Mouse (Mus musculus) lung, embryonic 14.5 days (tissue): ENCODE measurements around the gene Snx20. TPM values are rescaled to one million over a fixed set of nuclear protein-coding genes. Genes with fewer than 3 reads are reported as not detected.

Source experiments
- ATAC-seq: fragments of 200-750 bp; cut with Nextera tagmentation; 2 replicates; pipeline ENCODE4 v1.8.0; 2017; ENCODE audit warnings: mild to moderate bottlenecking, moderate TSS enrichment, moderate library complexity; ENCODE audit not compliant: insufficient read depth
- DNase-seq: peaks from one replicate; pipeline ENCODE4 v3.0.0-alpha.2; 2015
- H3K27ac ChIP-seq: fragments of 300-500 bp; sonication (generic); 2 replicates; pipeline ENCODE4 v1.5.1; 2014; ENCODE audit warnings: low read depth, mild to moderate bottlenecking, moderate library complexity
- H3K27me3 ChIP-seq: fragments of 300-500 bp; sonication (generic); 2 replicates; pipeline ENCODE4 v1.6.1; 2014; ENCODE audit warnings: low read length, control low read depth; ENCODE audit not compliant: insufficient read depth
- H3K36me3 ChIP-seq: fragments of 300-500 bp; sonication (generic); 2 replicates; pipeline ENCODE4 v1.6.1; 2014; ENCODE audit warnings: control low read depth; ENCODE audit not compliant: insufficient read depth
- H3K4me1 ChIP-seq: fragments of 300-500 bp; sonication (generic); 2 replicates; pipeline ENCODE4 v1.6.1; 2014; ENCODE audit warnings: antibody characterized with exemption, control low read depth; ENCODE audit not compliant: insufficient read depth
- H3K4me2 ChIP-seq: fragments of 300-500 bp; sonication (generic); 2 replicates; pipeline ENCODE4 v1.6.1; 2014; ENCODE audit warnings: mild to moderate bottlenecking
- H3K4me3 ChIP-seq: fragments of 300-500 bp; sonication (generic); 2 replicates; pipeline ENCODE4 v1.5.1; 2014; ENCODE audit warnings: low read depth, low read length
- H3K9ac ChIP-seq: fragments of 300-500 bp; sonication (generic); 2 replicates; pipeline ENCODE4 v1.6.1; 2014
- H3K9me3 ChIP-seq: fragments of 300-500 bp; sonication (generic); 2 replicates; pipeline ENCODE4 v1.6.1; 2016; ENCODE audit warnings: low read depth, low read length, control low read depth
- CTCF ChIP-seq: IDR thresholded peaks from 2 replicates; pipeline ENCODE4 v1.5.1; 2016; ENCODE audit warnings: antibody characterized with exemption, low read depth
- WGBS: fragments of 180-500 bp; shearing (Covaris S2); extraction: QIAGEN DNeasy Blood & Tissue Kit; methylation state at CpG from one replicate; pipeline ENCODE4 v1.1.7; 2014; 5-methylcytosine and 5-hydroxymethylcytosine counted together
- polyA plus RNA-seq: library from polyadenylated mRNA; unstranded; fragments of >200 nt; fragmentation: Nextera tagmentation; extraction: Ambion mirVana; gene quantifications from 2 replicates; pipeline ENCODE4 v1.2.1, GENCODE M21; 2014

Snx20 gene
- polyA plus RNA-seq, 1 experiment from 2014 or later, result 2.9 TPM

DNA sequence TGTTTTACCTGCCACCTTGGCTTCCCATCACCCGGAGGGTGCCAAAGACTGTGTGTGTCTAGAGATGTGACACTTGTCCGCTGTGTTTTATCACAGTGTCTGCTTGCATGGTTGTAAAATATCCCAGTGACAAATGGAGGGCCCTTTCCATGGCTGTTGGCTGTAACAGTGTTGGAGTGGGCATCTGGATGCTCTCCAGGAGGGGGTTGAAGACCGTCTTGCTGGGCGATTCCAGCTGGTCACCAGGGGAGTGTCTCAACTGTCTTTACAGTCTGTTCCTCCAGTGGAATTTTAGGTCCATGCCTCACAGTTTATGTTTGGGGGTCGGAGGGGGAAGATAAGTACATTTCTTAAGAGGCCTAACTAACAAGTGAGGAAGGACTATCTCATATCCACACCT is 15.0 kb downstream of the Snx20 start:
- ATAC-seq, result no peak
- TF ChIP-seq CTCF, result no peak

DNA sequence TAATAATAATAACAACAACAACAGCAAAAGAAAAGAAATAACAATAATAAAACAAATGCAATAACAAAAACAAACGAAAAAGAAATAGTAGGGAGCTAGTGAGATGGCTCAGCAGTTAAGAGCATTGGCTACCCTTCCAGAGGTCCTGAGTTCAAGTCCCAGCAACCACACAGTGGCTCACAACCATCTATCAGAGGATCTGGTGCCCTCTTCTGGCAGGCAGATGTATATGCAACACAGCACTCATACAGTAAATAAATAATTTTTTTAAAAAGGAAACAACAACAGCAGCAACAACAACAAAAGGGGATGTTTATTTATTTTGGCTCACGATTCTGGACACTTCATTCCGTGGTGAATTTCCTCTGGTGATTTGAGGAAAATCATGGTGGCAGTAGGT is 16.4 kb downstream of the Snx20 start:
- no peak overlapping the region for H3K9ac ChIP-seq
- H3K27me3 ChIP-seq, result 0 out of 2 replicates have a peak, but pooled peaks cover 3% of the 10 kb centered on the region
- WGBS, result 64% methylated on average over 3 of the region's 3 CpGs
- no peaks in the 10 kb centered on the region for H3K4me1 ChIP-seq
- no peaks in the 10 kb centered on the region for H3K9me3 ChIP-seq
- no peaks in the 10 kb centered on the region for H3K36me3 ChIP-seq
- H3K27ac ChIP-seq, result no peak overlapping the region
- DNase-seq (peak; percentile 14), ATAC-seq (no peak)
- no peak overlapping the region for H3K4me3 ChIP-seq
- H3K4me2 ChIP-seq, result no peak overlapping the region
- TF ChIP-seq CTCF, result peak; percentile 61

More for the DNA sequence above, 15.0 kb downstream of the Snx20 start:
- H3K4me1 ChIP-seq, result no peaks in the 10 kb centered on the region
- no peaks in the 10 kb centered on the region for H3K36me3 ChIP-seq
- 50% methylated on average over 5 of the region's 5 CpGs for WGBS
- H3K27ac ChIP-seq, result no peak overlapping the region
- no peak overlapping the region for H3K4me2 ChIP-seq
- H3K9me3 ChIP-seq, result no peaks in the 10 kb centered on the region
- no peak overlapping the region for H3K4me3 ChIP-seq
- no peak overlapping the region for H3K9ac ChIP-seq
- 0 out of 2 replicates have a peak, but pooled peaks cover 9% of the 10 kb centered on the region for H3K27me3 ChIP-seq
- no peak for DNase-seq

DNA sequence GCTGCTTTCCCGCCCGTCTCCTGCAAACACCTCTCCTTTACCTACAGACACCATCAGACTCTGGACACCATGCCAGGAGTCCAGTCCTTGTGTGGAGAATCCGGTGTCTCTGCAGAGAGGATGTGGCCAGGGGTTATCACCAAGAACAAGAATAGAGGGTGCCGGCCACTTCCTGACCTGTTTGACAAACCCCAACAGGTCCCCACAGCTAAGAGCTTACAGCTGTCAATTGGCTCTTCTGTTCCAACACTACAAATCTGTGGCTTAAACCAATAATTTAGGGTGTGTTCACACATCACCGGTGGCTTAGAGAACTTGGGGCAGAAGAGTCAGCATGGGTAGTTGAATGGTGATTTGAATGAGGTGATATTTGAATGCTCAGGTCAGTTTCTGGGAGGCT is 17.3 kb downstream of the Snx20 start:
- TF ChIP-seq CTCF, result no peak
- ATAC-seq, result no peak
- H3K9ac ChIP-seq, result no peak overlapping the region
- H3K4me2 ChIP-seq, result no peak overlapping the region
- H3K4me1 ChIP-seq, result no peaks in the 10 kb centered on the region
- 36% methylated on average over 5 of the region's 5 CpGs for WGBS
- no peak overlapping the region for H3K4me3 ChIP-seq
- 0 out of 2 replicates have a peak, but pooled peaks cover 3% of the 10 kb centered on the region for H3K27me3 ChIP-seq
- H3K9me3 ChIP-seq, result no peaks in the 10 kb centered on the region
- no peak for DNase-seq
- no peak overlapping the region for H3K27ac ChIP-seq
- H3K36me3 ChIP-seq, result no peaks in the 10 kb centered on the region

DNA sequence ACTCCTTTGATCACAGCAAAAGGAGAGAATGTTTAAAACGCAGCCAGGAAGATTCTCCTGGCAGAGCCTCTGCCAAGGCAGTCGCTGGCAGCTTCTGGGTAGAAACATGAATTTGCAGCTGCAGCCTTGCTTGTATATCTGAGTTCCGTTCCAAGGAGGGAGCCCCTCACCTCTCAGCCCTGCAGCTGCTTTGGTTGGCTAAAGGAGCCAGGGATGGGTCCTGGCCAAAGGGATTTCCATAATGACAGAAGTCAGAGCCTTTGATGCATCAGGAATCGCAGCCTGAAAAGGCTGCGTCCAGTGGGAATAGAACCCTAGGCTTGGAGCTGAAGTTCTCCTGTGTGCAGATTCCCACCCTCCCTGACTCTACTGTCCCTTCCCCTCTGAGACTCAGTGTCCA is 20.9 kb downstream of the Snx20 start:
- ATAC-seq (no peak), DNase-seq (peak; percentile 20)
- H3K27me3 ChIP-seq, result no peaks in the 10 kb centered on the region
- no peaks in the 10 kb centered on the region for H3K36me3 ChIP-seq
- no peak overlapping the region for H3K27ac ChIP-seq
- H3K4me3 ChIP-seq, result no peak overlapping the region
- no peaks in the 10 kb centered on the region for H3K9me3 ChIP-seq
- no peak overlapping the region for H3K4me2 ChIP-seq
- no peak overlapping the region for H3K9ac ChIP-seq
- 44% methylated on average over 5 of the region's 5 CpGs for WGBS
- no peak for TF ChIP-seq CTCF
- H3K4me1 ChIP-seq, result no peaks in the 10 kb centered on the region

DNA sequence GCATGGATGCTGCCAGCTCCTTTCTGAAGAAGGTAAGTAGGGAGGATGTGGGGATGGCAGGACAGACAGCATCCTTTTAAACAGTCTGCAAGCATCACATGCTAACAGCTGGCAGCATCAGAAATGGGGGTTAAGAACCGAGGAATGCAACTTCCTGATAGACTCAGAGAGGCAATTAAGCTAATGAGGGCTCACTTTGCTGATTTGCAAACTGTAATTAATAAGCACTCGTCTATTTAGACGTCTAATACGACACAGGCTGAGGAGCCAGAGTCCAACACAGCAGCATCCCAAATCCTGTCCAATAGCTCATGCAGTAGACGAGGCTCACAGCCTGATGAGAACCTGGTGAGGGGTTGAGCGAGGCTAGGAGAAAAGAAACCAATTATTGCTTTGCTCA is 25.7 kb downstream of the Snx20 start:
- no peak overlapping the region for H3K4me2 ChIP-seq
- no peak overlapping the region for H3K4me3 ChIP-seq
- peaks cover 5% of the 10 kb centered on the region for H3K4me1 ChIP-seq
- DNase-seq (no peak), ATAC-seq (no peak)
- 66% methylated on average over 6 of the region's 6 CpGs for WGBS
- no peaks in the 10 kb centered on the region for H3K27me3 ChIP-seq
- H3K27ac ChIP-seq, result no peak overlapping the region
- H3K9me3 ChIP-seq, result no peaks in the 10 kb centered on the region
- H3K36me3 ChIP-seq, result no peaks in the 10 kb centered on the region
- TF ChIP-seq CTCF, result no peak
- no peak overlapping the region for H3K9ac ChIP-seq

DNA sequence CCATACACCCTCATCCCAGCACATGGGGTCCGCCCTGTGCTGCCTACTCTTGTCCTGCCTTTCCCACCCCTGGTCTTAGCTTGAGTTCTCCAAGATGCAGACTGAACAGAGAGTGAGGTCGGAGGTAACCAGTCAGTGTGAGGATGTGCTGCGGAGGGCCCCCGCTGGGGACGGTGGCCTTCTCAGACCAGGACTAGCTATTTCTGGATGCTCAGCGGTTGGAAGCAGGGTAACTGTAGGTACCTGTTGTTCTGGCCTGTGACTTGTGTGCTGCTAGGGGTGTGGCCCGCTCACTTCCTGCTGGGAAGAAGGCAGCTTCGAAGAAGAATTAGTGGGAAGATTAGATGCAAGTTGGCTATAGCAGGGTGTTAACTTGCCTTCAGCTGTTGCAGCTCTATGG is 26.9 kb downstream of the Snx20 start:
- DNase-seq (no peak), ATAC-seq (no peak)
- no peak for TF ChIP-seq CTCF
- Histone ChIP-seq H3K27me3 (no peaks in the 10 kb centered on the region), H3K4me2 (no peak overlapping the region), H3K4me1 (peaks cover 12% of the 10 kb centered on the region), H3K27ac (no peak overlapping the region), H3K9ac (no peak overlapping the region), H3K9me3 (no peaks in the 10 kb centered on the region), H3K4me3 (no peak overlapping the region), H3K36me3 (no peaks in the 10 kb centered on the region)
- 74% methylated on average over 8 of the region's 8 CpGs for WGBS

DNA sequence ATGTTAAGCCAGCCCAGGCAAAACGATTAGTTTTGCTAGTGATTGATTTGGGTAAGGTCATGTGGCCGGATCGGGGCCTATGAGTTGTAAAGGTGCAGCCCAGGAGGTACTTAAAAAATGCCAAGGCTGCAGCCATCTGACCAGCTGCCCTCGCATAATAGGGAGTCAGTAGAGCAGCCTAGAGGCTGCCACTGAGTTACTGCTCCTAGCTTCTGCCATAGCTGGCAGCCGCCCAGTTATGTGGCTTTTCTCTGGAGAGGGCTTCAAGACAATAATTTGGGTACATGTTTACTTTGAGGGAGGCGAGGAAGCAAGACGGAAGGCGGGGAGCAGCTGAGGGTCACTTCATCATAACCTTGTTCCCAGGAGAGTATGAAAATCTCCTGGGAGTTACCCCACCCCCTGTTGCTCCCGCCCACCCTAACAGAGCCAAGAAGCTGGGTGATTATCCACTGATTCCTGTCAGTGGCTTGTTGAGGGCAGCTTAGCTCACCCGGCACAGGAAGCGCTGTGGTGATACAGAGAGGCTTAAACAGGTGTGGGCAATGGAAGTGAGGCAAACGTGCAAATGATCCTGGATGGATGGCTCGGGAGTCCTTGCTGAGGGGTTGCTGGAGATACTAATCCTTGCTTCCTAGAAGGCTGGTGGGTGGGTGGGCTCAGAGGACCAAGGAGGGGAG is 30.4 kb downstream of the Snx20 start:
- WGBS, result 26% methylated on average over 13 of the region's 13 CpGs
- H3K4me3 ChIP-seq, result no peak overlapping the region
- H3K9me3 ChIP-seq, result no peaks in the 10 kb centered on the region
- no peak overlapping the region for H3K9ac ChIP-seq
- TF ChIP-seq CTCF, result no peak
- peak; percentile 63 for DNase-seq
- peak overlapping the region; percentile 90 for H3K27ac ChIP-seq
- no peaks in the 10 kb centered on the region for H3K27me3 ChIP-seq
- H3K4me1 ChIP-seq, result peaks cover 12% of the 10 kb centered on the region
- no peak for ATAC-seq
- H3K4me2 ChIP-seq, result no peak overlapping the region
- no peaks in the 10 kb centered on the region for H3K36me3 ChIP-seq
